Mouse (Mus musculus) right cerebral cortex, adult 18-20 months (tissue): ENCODE data around the gene Ak1.
A peak's percentile ranks its signal among the peaks of the same experiment; 100 is the strongest.

Source experiments
- DNase-seq: peaks from one replicate; pipeline ENCODE4 v3.0.0; 2022; ENCODE audit warnings: mixed read lengths

Ak1 gene

GRCm38 (mm10) chr2:32601417-32602065, 20.0 kb upstream of the Ak1 start:
- DNase-seq = no peak

GRCm38 (mm10) chr2:32602600-32603054, 18.9 kb upstream of the Ak1 start:
- peak; percentile 88 for DNase-seq

GRCm38 (mm10) chr2:32604631-32605030, 16.9 kb upstream of the Ak1 start:
- DNase-seq = no peak

- peak; percentile 91 for DNase-seq
Measured at GRCm38 (mm10) chr2:32606161-32607142, 15.1 kb upstream of the Ak1 start.

- peak; percentile 63 for DNase-seq
Measured at GRCm38 (mm10) chr2:32607262-32607947, 14.2 kb upstream of the Ak1 start.

- DNase-seq = peak; percentile 53
Measured at GRCm38 (mm10) chr2:32608141-32608777, 13.3 kb upstream of the Ak1 start.

- no peak for DNase-seq
Measured at GRCm38 (mm10) chr2:32608778-32609435, 12.7 kb upstream of the Ak1 start.

- DNase-seq = no peak
Measured at GRCm38 (mm10) chr2:32610610-32611229, 10.8 kb upstream of the Ak1 start.

- DNase-seq = no peak
Measured at GRCm38 (mm10) chr2:32612274-32612673, 9.3 kb upstream of the Ak1 start.

- DNase-seq = no peak
Measured at GRCm38 (mm10) chr2:32617109-32617508, 4.4 kb upstream of the Ak1 start.

- DNase-seq = no peak
Measured at GRCm38 (mm10) chr2:32617601-32618000, 4.0 kb upstream of the Ak1 start.

- no peak for DNase-seq
Measured at GRCm38 (mm10) chr2:32618051-32618450, 3.5 kb upstream of the Ak1 start.

GRCm38 (mm10) chr2:32620682-32621516, 659 bp upstream of the Ak1 start:
- no peak for DNase-seq

GRCm38 (mm10) chr2:32624111-32624748, 2.7 kb downstream of the Ak1 start:
- no peak for DNase-seq

GRCm38 (mm10) chr2:32625212-32625872, 3.8 kb downstream of the Ak1 start:
- DNase-seq = peak; percentile 94

- DNase-seq = peak; percentile 74
Measured at GRCm38 (mm10) chr2:32625873-32626694, 4.5 kb downstream of the Ak1 start.

- DNase-seq = no peak
Measured at GRCm38 (mm10) chr2:32627266-32628043, 5.9 kb downstream of the Ak1 start.

- DNase-seq = no peak
Measured at GRCm38 (mm10) chr2:32628044-32628550, 6.5 kb downstream of the Ak1 start.
